Mouse (Mus musculus) heart, adult 2 months (tissue): Measurements from ENCODE around the gene Srsf9. TPM values are rescaled to one million over a fixed set of nuclear protein-coding genes. Genes with fewer than 3 reads are reported as not detected.

Experiments used
- DNase-seq, 2 experiments: peaks; one replicate each; pipeline ENCODE4 v3.0.0; 2021
- H3K27ac ChIP-seq: fragments of 200-600 bp; 2 replicates; pipeline ENCODE4 v1.8.1; 2022
- H3K27me3 ChIP-seq: fragments of 200-500 bp; 2 replicates; pipeline ENCODE4 v1.6.1; 2012; ENCODE audit warnings: mild to moderate bottlenecking, low read length, inconsistent platforms, mixed read lengths; ENCODE audit not compliant: control insufficient read depth, insufficient read depth
- H3K36me3 ChIP-seq: fragments of 200-500 bp; 2 replicates; pipeline ENCODE4 v1.6.1; 2012; ENCODE audit warnings: low read length, inconsistent platforms; ENCODE audit not compliant: control insufficient read depth, insufficient read depth
- H3K4me1 ChIP-seq: fragments of 200-500 bp; 2 replicates; pipeline ENCODE4 v1.6.1; 2011; ENCODE audit warnings: low read length; ENCODE audit not compliant: control insufficient read depth, insufficient read depth
- H3K4me3 ChIP-seq: fragments of 200-600 bp; 2 replicates; pipeline ENCODE4 v1.8.1; 2022
- H3K79me2 ChIP-seq: fragments of 200-500 bp; replicated peaks from 2 replicates; pipeline ENCODE4 v1.6.1; 2012; ENCODE audit warnings: mild to moderate bottlenecking, inconsistent platforms, low read length, moderate library complexity, mixed read lengths; ENCODE audit not compliant: control insufficient read depth, insufficient read depth
- H3K9ac ChIP-seq: fragments of 200-500 bp; 2 replicates; pipeline ENCODE4 v1.6.1; 2012; ENCODE audit warnings: low read depth, mild to moderate bottlenecking, control low read depth, inconsistent platforms, low read length, mixed read lengths
- CTCF ChIP-seq: fragments of 200-600 bp; IDR thresholded peaks from 2 replicates; pipeline ENCODE4 v1.8.1; 2022; ENCODE audit warnings: antibody characterized with exemption, mild to moderate bottlenecking, moderate library complexity
- EP300 ChIP-seq: fragments of 200-500 bp; IDR thresholded peaks from 2 replicates; pipeline ENCODE4 v1.6.1; 2011; ENCODE audit warnings: low read depth, low read length, control low read depth; ENCODE audit not compliant: insufficient read depth
- POLR2A ChIP-seq: fragments of 200-500 bp; IDR thresholded peaks from 2 replicates; pipeline ENCODE4 v1.6.1; 2011; ENCODE audit warnings: mild to moderate bottlenecking, low read depth, low read length, control low read depth; ENCODE audit not compliant: insufficient read depth
- WGBS: fragments of 180-500 bp; shearing (Covaris S2); methylation state at CpG from one replicate; pipeline ENCODE4 v1.1.7; 2018; 5-methylcytosine and 5-hydroxymethylcytosine counted together
- intact Hi-C: fragments of 180-260 bp; cut with DNase I; formaldehyde crosslinking; loops from one replicate; pipeline ENCODE4 v1.15.1; 2025
- long read RNA-seq: library from polyadenylated mRNA; stranded (forward); transcript quantifications from one replicate; pipeline ENCODE4 v2.0.0, GENCODE M21; 2021
- polyA plus RNA-seq: library from polyadenylated mRNA; depleted of rRNA; stranded (reverse); fragments of >200 nt; gene quantifications from 2 replicates; pipeline ENCODE4 v1.2.3, GENCODE M21; 2012; rRNA removed
- total RNA-seq, 2 experiments: library from RNA; stranded (reverse); gene quantifications; 2 replicates each; pipeline ENCODE4 v1.2.3; 2021

Gene Srsf9
- total RNA-seq, result 10 to 100 TPM; 14.9 to 16.1 TPM
- polyA plus RNA-seq, result 11.8 and 15.3 TPM in 2 replicates
- long read RNA-seq, transcript Srsf9-201 (4 exons, 1,162 nt), result major isoform, 15 of 18 reads
- long read RNA-seq, partial matches to known transcripts, result 0 of 18 reads
- long read RNA-seq, other reads (novel, unspliced or antisense), result 1 of 18 reads

DNA sequence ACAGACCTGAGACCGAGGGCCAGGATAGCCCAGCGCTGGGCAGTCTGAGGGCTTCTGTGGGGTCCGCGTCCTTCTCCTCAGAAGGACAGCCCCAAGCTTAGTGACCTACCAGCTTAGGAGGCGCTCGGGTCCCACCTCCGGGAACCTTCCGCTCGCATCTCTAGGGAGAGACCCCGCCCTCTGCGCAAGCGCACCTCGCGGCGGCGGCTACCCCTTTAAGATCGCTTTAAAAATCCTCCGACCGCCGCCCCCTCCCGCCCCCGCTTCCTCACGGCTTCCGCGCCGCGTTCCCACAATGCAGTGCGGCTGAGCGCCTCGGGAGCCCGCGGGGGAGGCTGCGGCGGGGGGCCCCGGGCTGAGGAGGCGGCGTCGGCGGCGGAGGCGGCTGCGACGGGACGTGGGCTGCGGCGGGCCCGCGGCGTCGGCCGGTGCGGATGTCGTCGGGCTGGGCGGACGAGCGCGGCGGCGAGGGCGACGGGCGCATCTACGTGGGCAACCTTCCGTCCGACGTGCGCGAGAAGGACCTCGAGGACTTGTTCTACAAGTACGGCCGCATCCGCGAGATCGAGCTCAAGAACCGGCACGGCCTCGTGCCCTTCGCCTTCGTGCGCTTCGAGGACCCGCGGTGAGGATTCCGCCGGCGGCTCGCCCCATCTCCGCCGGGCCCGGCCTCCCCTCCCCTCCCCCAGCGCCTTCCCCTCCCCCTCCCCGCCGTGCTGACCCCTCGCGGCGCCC is at the start of gene Srsf9:
Gene Srsf9 (plus strand): TSS at position 303 of the 735 bp plus-strand sequence.
- TF ChIP-seq CTCF, result no peak
- peak; percentile 94 for TF ChIP-seq POLR2A
- intact Hi-C loops, result loop anchor here (1.0 to 2.0 kb wide), 3 partner anchors 13 to 54 kb away; partner anchors contain the start of genes Dynll1 and Rnf10
- H3K9ac ChIP-seq, result peak within 1 kb of the TSS; percentile 87
- peak; percentile 97 to 98 for DNase-seq
- H3K4me1 ChIP-seq, result peaks cover 3% of the 10 kb centered on the region; the same call in 1 of the 2 replicates
- H3K79me2 ChIP-seq, result no peaks in the 10 kb centered on the region
- WGBS, result under 1% methylated on average over 87 of the region's 97 CpGs
- peak within 1 kb of the TSS; percentile 98 for H3K4me3 ChIP-seq
- H3K36me3 ChIP-seq, result no peaks in the 10 kb centered on the region
- peak within 1 kb of the TSS; percentile 80 for H3K27ac ChIP-seq
- no peaks in the 10 kb centered on the region for H3K27me3 ChIP-seq

DNA sequence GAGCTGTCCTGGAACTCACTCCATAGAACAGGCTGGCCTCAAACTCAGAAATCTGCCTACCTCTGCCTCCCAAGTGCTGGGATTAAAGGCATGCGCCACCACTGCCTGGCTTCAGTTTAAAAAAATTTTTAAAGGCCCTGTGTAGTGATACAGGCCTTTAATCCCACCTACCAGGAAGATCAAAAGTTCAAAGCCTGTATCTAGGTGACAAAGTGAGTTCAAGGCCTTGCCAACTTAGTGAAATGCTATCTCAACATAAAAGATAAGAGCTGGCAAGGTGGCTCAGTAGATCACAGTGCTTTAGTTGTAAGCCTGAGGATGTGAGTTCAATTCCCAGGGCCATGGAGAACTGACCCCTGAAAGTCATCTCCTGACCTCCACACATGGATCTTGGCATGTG is 48.9 kb upstream of the Srsf9 start:
- intact Hi-C loops, result loop anchor here (10.0 kb wide), 1 partner anchor 207 kb away; the partner anchor contains the start of gene Sirt4
- no peak overlapping the region for H3K27ac ChIP-seq
- H3K4me1 ChIP-seq, result peaks cover 6% of the 10 kb centered on the region
- peaks cover 2% of the 10 kb centered on the region; the same call in 1 of the 2 replicates for H3K79me2 ChIP-seq
- H3K4me3 ChIP-seq, result no peak overlapping the region
- TF ChIP-seq POLR2A, result no peak
- TF ChIP-seq CTCF, result no peak
- TF ChIP-seq EP300, result no peak
- H3K27me3 ChIP-seq, result no peaks in the 10 kb centered on the region
- DNase-seq, result no peak
- H3K36me3 ChIP-seq, result peaks cover 3% of the 10 kb centered on the region; the same call in 1 of the 2 replicates
- 64% methylated on average over 1 of the region's 1 CpGs for WGBS
- H3K9ac ChIP-seq, result no peak overlapping the region

DNA sequence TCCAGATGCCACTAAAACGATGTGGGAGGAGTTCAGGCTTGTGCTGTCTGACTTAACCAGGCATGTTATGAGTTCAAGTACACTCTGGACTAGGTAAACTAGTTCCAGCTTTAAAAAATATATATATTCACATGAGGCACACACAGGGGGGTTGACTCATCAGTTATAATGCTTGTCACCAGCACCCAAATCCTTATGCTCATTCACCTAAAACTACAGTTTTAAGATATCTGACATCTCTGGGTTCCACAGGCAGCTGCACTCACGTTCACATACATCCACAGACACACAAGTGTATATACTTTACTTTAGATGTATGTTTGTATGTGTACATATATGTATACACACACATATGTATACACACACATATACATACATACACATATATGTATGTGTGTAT is 48.2 kb upstream of the Srsf9 start:
- intact Hi-C loops, result loop anchor here (10.0 kb wide), 1 partner anchor 206 kb away; the partner anchor contains the start of gene Sirt4
- no peak for DNase-seq
- H3K9ac ChIP-seq, result no peak overlapping the region
- no peaks in the 10 kb centered on the region for H3K36me3 ChIP-seq
- peaks cover 2% of the 10 kb centered on the region; the same call in 1 of the 2 replicates for H3K79me2 ChIP-seq
- peaks cover 4% of the 10 kb centered on the region; the same call in 1 of the 2 replicates for H3K4me1 ChIP-seq
- 53% methylated on average over 2 of the region's 2 CpGs for WGBS
- TF ChIP-seq CTCF (no peak), EP300 (no peak), POLR2A (no peak)
- no peak overlapping the region for H3K4me3 ChIP-seq
- H3K27ac ChIP-seq, result no peak overlapping the region
- H3K27me3 ChIP-seq, result no peaks in the 10 kb centered on the region

DNA sequence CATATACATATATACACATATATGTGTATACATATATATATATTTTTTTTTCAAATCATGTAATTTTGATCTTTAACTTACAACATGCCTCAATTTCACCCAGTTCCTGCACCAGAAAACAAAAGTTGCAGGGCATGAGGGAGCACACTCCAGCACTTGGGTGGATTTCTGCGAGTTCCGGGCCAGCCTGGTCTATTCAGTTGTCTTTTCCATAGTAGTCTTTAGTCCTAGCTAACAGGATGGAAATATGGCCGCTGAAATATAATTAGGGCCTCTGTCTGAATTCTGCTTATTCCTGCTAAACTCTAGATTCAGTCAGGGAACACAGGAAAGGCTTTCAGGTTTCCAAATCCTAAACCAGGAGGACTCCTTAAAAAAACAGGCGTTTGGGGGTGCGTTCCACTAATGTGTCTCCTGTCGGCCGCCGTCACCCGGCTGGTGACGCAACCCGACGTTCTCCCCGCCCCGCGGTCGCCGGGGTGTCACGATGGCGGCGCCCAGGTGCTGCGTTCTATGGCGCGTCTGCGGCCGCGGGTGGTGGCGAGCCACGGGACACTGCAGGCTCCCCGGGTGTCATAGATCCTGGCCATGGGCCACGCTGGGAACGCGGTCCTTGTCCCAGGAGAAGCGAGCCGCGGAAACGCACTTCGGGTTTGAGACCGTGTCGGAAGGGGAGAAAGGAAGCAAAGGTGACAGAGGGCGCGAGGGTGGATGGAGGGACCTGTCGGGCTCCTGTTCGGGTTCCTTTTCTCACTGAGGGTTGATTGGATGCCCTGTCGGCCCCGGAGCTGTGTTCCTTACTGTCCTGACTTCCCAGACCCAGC is 47.5 kb upstream of the Srsf9 start, which contains the start of gene Coq5:
Gene Coq5 (plus strand): TSS at position 441 of the 824 bp plus-strand sequence.
- Histone ChIP-seq H3K79me2 (peaks cover 2% of the 10 kb centered on the region; the same call in 1 of the 2 replicates), H3K9ac (peak within 1 kb of the TSS; percentile 95), H3K27ac (peak within 1 kb of the TSS; percentile 85), H3K4me1 (peaks cover 4% of the 10 kb centered on the region; the same call in 1 of the 2 replicates), H3K27me3 (no peaks in the 10 kb centered on the region), H3K4me3 (peak within 1 kb of the TSS; percentile 93), H3K36me3 (no peaks in the 10 kb centered on the region)
- TF ChIP-seq EP300 (0 out of 2 replicates have a peak, but pooled peaks have one; percentile 17), POLR2A (peak; percentile 74), CTCF (no peak)
- peak; percentile 90 to 96 for DNase-seq
- intact Hi-C loops, result loop anchor here (2.0 to 10.0 kb wide), 3 partner anchors 21 to 205 kb away; partner anchors contain the start of genes Dynll1, Gatc, Sirt4 and Triap1
- WGBS, result 2% methylated on average over 45 of the region's 45 CpGs

DNA sequence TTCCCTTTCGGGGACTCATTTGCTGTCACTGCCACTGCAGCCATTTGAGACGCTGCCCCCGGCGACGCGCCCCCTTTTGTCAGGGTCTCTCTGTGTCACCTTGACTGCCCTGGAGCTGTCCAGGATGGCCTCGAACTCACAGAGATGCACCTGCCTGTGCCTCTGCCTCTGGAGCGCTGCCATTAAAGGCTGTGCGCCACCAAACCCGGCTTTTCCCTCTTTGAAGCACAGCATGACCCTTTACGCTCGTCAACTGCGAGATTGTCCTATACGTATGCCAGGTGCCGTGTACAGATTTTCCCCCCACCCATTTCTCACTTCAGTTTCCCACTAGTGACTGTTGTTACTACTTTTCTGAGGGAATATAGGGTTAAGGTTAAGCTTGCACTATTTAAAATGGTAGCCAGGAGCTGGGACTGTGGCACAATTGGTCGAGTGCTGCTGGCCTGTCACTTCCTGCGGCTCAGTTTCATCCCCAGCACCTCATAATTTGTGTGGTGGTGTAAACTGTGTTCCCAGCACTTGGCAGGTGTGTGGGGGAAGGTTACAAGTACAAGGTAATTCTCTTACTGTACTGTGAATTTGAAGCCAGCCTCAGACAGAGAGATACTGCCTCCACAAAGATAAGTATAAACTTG is 46.8 kb upstream of the Srsf9 start:
- no peak for DNase-seq
- Histone ChIP-seq H3K79me2 (peaks cover 2% of the 10 kb centered on the region; the same call in 1 of the 2 replicates), H3K9ac (peak overlapping the region; percentile 95), H3K27me3 (no peaks in the 10 kb centered on the region), H3K27ac (peak overlapping the region; percentile 85), H3K36me3 (no peaks in the 10 kb centered on the region), H3K4me1 (peaks cover 4% of the 10 kb centered on the region; the same call in 1 of the 2 replicates), H3K4me3 (peak overlapping the region; percentile 93)
- TF ChIP-seq EP300 (no peak), CTCF (no peak), POLR2A (no peak)
- intact Hi-C loops, result loop anchor here (2.0 to 5.0 kb wide), 2 partner anchors 21 to 62 kb away; partner anchors contain the start of genes Dynll1, Gatc and Triap1
- 4% methylated on average over 17 of the region's 17 CpGs for WGBS
